Mouse (Mus musculus): Measurements from ENCODE around the gene Tet3. TPM values are rescaled to one million over a fixed set of nuclear protein-coding genes. Genes with fewer than 3 reads are reported as not detected.

Gene Tet3
- polyA plus RNA-seq, 1 experiment from 2014 or later, result 41.1 TPM

GRCm38 (mm10) chr6:83411635-83412361, 47.1 kb downstream of the Tet3 start:
- Histone ChIP-seq H3K9ac (no peak overlapping the region), H3K4me2 (replicated peaks) (no peak overlapping the region), H3K36me3 (peaks cover 15% of the 10 kb centered on the region), H3K27me3 (no peaks in the 10 kb centered on the region), H3K27ac (0 out of 2 replicates have a peak overlapping the region, but pooled peaks have one; percentile 31), H3K9me3 (no peaks in the 10 kb centered on the region), H3K4me3 (no peak overlapping the region), H3K4me1 (peaks cover 44% of the 10 kb centered on the region)
- no peak for ATAC-seq (ENCODE audit: insufficient number of reproducible peaks, insufficient read depth, low FRiP score, low TSS enrichment)
- 78% methylated on average over 9 of the region's 9 CpGs for WGBS

- no peak overlapping the region for H3K9ac ChIP-seq
- H3K36me3 ChIP-seq, result peaks cover 15% of the 10 kb centered on the region
- H3K4me2 ChIP-seq (replicated peaks), result no peak overlapping the region
- H3K4me3 ChIP-seq, result no peak overlapping the region
- no peaks in the 10 kb centered on the region for H3K9me3 ChIP-seq
- ATAC-seq (ENCODE audit: insufficient number of reproducible peaks, insufficient read depth, low FRiP score, low TSS enrichment), result no peak
- 36% methylated on average over 9 of the region's 9 CpGs for WGBS
- peaks cover 35% of the 10 kb centered on the region for H3K4me1 ChIP-seq
- H3K27me3 ChIP-seq, result no peaks in the 10 kb centered on the region
- no peak overlapping the region; the same call in 1 of the 2 replicates for H3K27ac ChIP-seq
Observed at GRCm38 (mm10) chr6:83410046-83410706, 48.7 kb downstream of the Tet3 start.

GRCm38 (mm10) chr6:83408510-83408909, 50.4 kb downstream of the Tet3 start:
- H3K27ac ChIP-seq, result no peak overlapping the region
- H3K36me3 ChIP-seq, result peaks cover 23% of the 10 kb centered on the region
- WGBS, result 93% methylated on average over 9 of the region's 9 CpGs
- H3K9ac ChIP-seq, result no peak overlapping the region
- no peak overlapping the region for H3K4me2 ChIP-seq (replicated peaks)
- H3K9me3 ChIP-seq, result no peaks in the 10 kb centered on the region
- H3K27me3 ChIP-seq, result no peaks in the 10 kb centered on the region
- ATAC-seq (ENCODE audit: insufficient number of reproducible peaks, insufficient read depth, low FRiP score, low TSS enrichment), result no peak
- no peak overlapping the region for H3K4me3 ChIP-seq
- H3K4me1 ChIP-seq, result peaks cover 25% of the 10 kb centered on the region

- no peak for ATAC-seq (ENCODE audit: insufficient number of reproducible peaks, insufficient read depth, low FRiP score, low TSS enrichment)
- no peaks in the 10 kb centered on the region for H3K27me3 ChIP-seq
- H3K9ac ChIP-seq, result no peak overlapping the region
- WGBS, result 85% methylated on average over 7 of the region's 7 CpGs
- H3K27ac ChIP-seq, result no peak overlapping the region
- no peak overlapping the region for H3K4me2 ChIP-seq (replicated peaks)
- H3K4me1 ChIP-seq, result peaks cover 7% of the 10 kb centered on the region
- no peaks in the 10 kb centered on the region for H3K9me3 ChIP-seq
- no peak overlapping the region for H3K4me3 ChIP-seq
- H3K36me3 ChIP-seq, result peaks cover 52% of the 10 kb centered on the region
Observed at GRCm38 (mm10) chr6:83405511-83406064, 53.3 kb downstream of the Tet3 start.

- H3K4me1 ChIP-seq, result no peaks in the 10 kb centered on the region
- no peak overlapping the region for H3K9ac ChIP-seq
- ATAC-seq (ENCODE audit: insufficient number of reproducible peaks, insufficient read depth, low FRiP score, low TSS enrichment), result no peak
- peaks cover 57% of the 10 kb centered on the region for H3K36me3 ChIP-seq
- WGBS, result 92% methylated on average over 13 of the region's 13 CpGs
- no peak overlapping the region for H3K4me2 ChIP-seq (replicated peaks)
- H3K27ac ChIP-seq, result no peak overlapping the region
- no peaks in the 10 kb centered on the region for H3K9me3 ChIP-seq
- no peaks in the 10 kb centered on the region for H3K27me3 ChIP-seq
- H3K4me3 ChIP-seq, result no peak overlapping the region
Observed at GRCm38 (mm10) chr6:83404571-83404970, 54.3 kb downstream of the Tet3 start.

- Histone ChIP-seq H3K4me1 (peaks cover 3% of the 10 kb centered on the region; the same call in 1 of the 2 replicates), H3K4me3 (no peak overlapping the region), H3K9me3 (no peaks in the 10 kb centered on the region), H3K36me3 (peaks cover 63% of the 10 kb centered on the region), H3K4me2 (replicated peaks) (no peak overlapping the region), H3K27me3 (no peaks in the 10 kb centered on the region), H3K27ac (no peak overlapping the region), H3K9ac (no peak overlapping the region)
- over 99% methylated on average over 8 of the region's 8 CpGs for WGBS
- no peak for ATAC-seq (ENCODE audit: insufficient number of reproducible peaks, insufficient read depth, low FRiP score, low TSS enrichment)
Observed at GRCm38 (mm10) chr6:83403481-83403880, 55.4 kb downstream of the Tet3 start.

- Histone ChIP-seq H3K27me3 (no peaks in the 10 kb centered on the region), H3K4me1 (peaks cover 3% of the 10 kb centered on the region; the same call in 1 of the 2 replicates), H3K9me3 (no peaks in the 10 kb centered on the region), H3K9ac (no peak overlapping the region), H3K4me2 (replicated peaks) (no peak overlapping the region), H3K4me3 (no peak overlapping the region), H3K27ac (no peak overlapping the region), H3K36me3 (peaks cover 80% of the 10 kb centered on the region)
- WGBS, result 87% methylated on average over 3 of the region's 3 CpGs
- no peak for ATAC-seq (ENCODE audit: insufficient number of reproducible peaks, insufficient read depth, low FRiP score, low TSS enrichment)
Observed at GRCm38 (mm10) chr6:83399790-83400189, 59.1 kb downstream of the Tet3 start.

GRCm38 (mm10) chr6:83397728-83398127, 61.2 kb downstream of the Tet3 start:
- peak overlapping the region; percentile 55; the same call in 1 of the 2 replicates for H3K27ac ChIP-seq
- peaks cover 77% of the 10 kb centered on the region for H3K36me3 ChIP-seq
- no peak overlapping the region for H3K4me2 ChIP-seq (replicated peaks)
- H3K27me3 ChIP-seq, result no peaks in the 10 kb centered on the region
- ATAC-seq (ENCODE audit: insufficient number of reproducible peaks, insufficient read depth, low FRiP score, low TSS enrichment), result 0 out of 2 replicates have a peak, but pooled peaks have one; percentile 41
- peaks cover 3% of the 10 kb centered on the region; the same call in 1 of the 2 replicates for H3K4me1 ChIP-seq
- 83% methylated on average over 8 of the region's 8 CpGs for WGBS
- H3K9me3 ChIP-seq, result no peaks in the 10 kb centered on the region
- H3K4me3 ChIP-seq, result no peak overlapping the region
- H3K9ac ChIP-seq, result no peak overlapping the region

- 98% methylated on average over 2 of the region's 2 CpGs for WGBS
- H3K27me3 ChIP-seq, result no peaks in the 10 kb centered on the region
- peaks cover 74% of the 10 kb centered on the region for H3K36me3 ChIP-seq
- H3K9ac ChIP-seq, result no peak overlapping the region
- no peak overlapping the region for H3K27ac ChIP-seq
- ATAC-seq (ENCODE audit: insufficient number of reproducible peaks, insufficient read depth, low FRiP score, low TSS enrichment), result no peak
- H3K4me3 ChIP-seq, result no peak overlapping the region
- no peak overlapping the region for H3K4me2 ChIP-seq (replicated peaks)
- H3K9me3 ChIP-seq, result no peaks in the 10 kb centered on the region
- H3K4me1 ChIP-seq, result peaks cover 3% of the 10 kb centered on the region; the same call in 1 of the 2 replicates
Observed at GRCm38 (mm10) chr6:83396711-83397110, 62.2 kb downstream of the Tet3 start.

GRCm38 (mm10) chr6:83395544-83396229, 63.2 kb downstream of the Tet3 start:
- Histone ChIP-seq H3K36me3 (peaks cover 64% of the 10 kb centered on the region), H3K4me1 (peaks cover 3% of the 10 kb centered on the region; the same call in 1 of the 2 replicates), H3K4me2 (replicated peaks) (no peak overlapping the region), H3K9ac (no peak overlapping the region), H3K4me3 (no peak overlapping the region), H3K9me3 (no peaks in the 10 kb centered on the region), H3K27me3 (no peaks in the 10 kb centered on the region), H3K27ac (no peak overlapping the region)
- ATAC-seq (ENCODE audit: insufficient number of reproducible peaks, insufficient read depth, low FRiP score, low TSS enrichment), result no peak
- 91% methylated on average over 15 of the region's 15 CpGs for WGBS

GRCm38 (mm10) chr6:83394122-83394521, 64.8 kb downstream of the Tet3 start:
- no peak overlapping the region for H3K4me2 ChIP-seq (replicated peaks)
- H3K27ac ChIP-seq, result no peak overlapping the region
- no peak overlapping the region for H3K9ac ChIP-seq
- peaks cover 58% of the 10 kb centered on the region for H3K36me3 ChIP-seq
- WGBS, result 93% methylated on average over 4 of the region's 4 CpGs
- ATAC-seq (ENCODE audit: insufficient number of reproducible peaks, insufficient read depth, low FRiP score, low TSS enrichment), result no peak
- no peaks in the 10 kb centered on the region for H3K9me3 ChIP-seq
- H3K4me3 ChIP-seq, result no peak overlapping the region
- no peaks in the 10 kb centered on the region for H3K27me3 ChIP-seq
- H3K4me1 ChIP-seq, result peaks cover 3% of the 10 kb centered on the region; the same call in 1 of the 2 replicates

Data from embryonic facial prominence, embryonic 12.5 days (tissue).